Mouse (Mus musculus): ENCODE measurements around the gene Cenpb.

Gene Cenpb

GRCm38 (mm10) chr2:131163924-131164323 lies 15.9 kb downstream of the Cenpb start:
- DNase-seq (ENCODE audit: low spot score) = no peak

- no peak for DNase-seq (ENCODE audit: low spot score)
Measured at GRCm38 (mm10) chr2:131160671-131161111, 19.2 kb downstream of the Cenpb start.

DNA sequence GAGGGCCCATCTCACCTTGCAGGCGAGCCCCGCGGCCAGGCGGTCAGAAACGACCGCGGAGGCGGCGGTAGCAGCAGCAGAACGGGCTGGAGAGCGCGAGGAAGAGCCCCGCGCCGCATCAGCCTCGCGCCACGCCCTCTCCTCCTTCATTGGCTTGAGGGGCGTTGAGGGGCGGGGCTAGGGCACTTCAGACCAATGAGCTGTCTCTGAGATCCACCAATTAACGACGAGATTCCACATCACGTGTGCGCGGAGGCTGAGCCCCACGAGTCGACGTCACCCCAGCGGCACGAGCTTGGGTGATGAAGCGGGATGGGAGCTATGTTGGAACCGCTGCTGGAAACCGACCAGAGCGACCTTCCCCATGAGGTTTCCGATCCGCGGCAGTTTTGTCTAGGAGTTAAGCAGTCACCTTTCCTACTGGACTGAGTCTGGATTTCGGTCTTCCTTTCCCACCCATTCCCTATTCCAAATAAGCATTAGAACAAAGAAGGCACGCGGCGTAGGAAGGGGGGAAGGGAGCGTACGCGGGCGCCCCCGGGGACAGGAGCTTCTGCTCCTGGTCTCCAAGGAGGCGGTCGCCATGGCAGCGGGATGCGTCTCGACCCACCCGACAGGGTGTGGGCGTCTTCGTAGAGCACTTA lies 19.8 kb downstream of the Cenpb start, which contains the start of gene 1700037H04Rik:
1700037H04Rik (minus strand) TSS at position 144 of the 644 bp plus-strand sequence.
- peak; percentile 92 for DNase-seq (ENCODE audit: low spot score)

DNA sequence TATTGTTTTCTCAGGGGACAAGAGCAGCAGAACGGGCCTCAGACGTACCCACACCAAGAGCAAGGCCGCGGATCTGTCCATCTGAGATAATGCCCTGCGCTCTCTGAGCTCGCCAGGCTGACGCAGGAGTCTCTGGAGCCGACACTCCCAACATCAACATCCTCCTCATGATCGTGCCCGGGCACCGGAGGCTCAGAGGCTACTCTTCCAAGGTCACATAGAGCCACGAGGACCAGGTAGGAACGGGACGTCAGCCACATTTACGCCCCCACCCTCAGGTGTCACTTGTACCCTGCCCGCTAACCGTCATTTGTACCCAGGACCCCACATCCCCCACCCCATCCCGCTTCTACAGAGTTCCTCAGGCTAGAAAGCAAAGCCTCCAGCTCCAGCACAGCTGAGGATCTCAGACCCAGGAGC lies 20.4 kb downstream of the Cenpb start:
- DNase-seq (ENCODE audit: low spot score) = peak; percentile 66

GRCm38 (mm10) chr2:131156987-131157386 lies 22.9 kb downstream of the Cenpb start:
- DNase-seq (ENCODE audit: low spot score) = no peak

DNA sequence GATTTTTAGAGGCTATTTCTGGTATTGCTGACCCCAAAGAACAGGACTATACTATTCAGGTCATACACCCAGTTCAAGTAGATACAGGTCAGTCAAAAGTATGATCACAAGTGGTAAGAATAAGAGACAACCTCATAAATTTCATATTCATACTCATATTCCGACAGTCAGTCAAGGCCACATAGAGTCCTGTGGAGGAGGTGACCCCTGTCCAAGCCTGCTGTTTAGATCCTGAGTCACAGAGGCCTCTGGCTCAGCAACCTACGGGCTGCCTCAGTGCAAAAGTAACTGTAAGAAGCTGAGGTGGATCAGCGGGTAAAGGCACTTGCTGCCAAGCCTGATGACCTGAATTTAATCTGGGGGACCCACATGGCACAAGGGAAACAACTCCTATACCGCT lies 25.8 kb downstream of the Cenpb start:
- no peak for DNase-seq (ENCODE audit: low spot score)

- DNase-seq (ENCODE audit: low spot score) = no peak
Measured at GRCm38 (mm10) chr2:131152166-131152730, 27.6 kb downstream of the Cenpb start.

DNA sequence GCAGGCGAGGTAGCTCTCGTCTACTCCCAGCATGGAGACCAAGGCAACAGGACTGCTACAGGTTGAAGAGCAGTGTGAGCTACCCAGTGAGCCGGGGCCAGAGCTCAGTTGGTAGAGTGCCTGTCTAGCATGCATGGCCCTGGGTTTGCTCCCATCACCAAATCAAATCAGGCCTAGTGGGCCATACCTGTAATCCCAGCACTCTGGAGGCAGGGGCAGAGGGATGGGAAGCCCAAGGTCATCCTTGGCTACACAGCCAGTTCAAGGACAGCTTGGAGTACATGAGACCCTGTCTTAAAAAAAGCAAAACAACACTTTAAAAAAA lies 30.7 kb downstream of the Cenpb start:
- DNase-seq (ENCODE audit: low spot score) = no peak

DNA sequence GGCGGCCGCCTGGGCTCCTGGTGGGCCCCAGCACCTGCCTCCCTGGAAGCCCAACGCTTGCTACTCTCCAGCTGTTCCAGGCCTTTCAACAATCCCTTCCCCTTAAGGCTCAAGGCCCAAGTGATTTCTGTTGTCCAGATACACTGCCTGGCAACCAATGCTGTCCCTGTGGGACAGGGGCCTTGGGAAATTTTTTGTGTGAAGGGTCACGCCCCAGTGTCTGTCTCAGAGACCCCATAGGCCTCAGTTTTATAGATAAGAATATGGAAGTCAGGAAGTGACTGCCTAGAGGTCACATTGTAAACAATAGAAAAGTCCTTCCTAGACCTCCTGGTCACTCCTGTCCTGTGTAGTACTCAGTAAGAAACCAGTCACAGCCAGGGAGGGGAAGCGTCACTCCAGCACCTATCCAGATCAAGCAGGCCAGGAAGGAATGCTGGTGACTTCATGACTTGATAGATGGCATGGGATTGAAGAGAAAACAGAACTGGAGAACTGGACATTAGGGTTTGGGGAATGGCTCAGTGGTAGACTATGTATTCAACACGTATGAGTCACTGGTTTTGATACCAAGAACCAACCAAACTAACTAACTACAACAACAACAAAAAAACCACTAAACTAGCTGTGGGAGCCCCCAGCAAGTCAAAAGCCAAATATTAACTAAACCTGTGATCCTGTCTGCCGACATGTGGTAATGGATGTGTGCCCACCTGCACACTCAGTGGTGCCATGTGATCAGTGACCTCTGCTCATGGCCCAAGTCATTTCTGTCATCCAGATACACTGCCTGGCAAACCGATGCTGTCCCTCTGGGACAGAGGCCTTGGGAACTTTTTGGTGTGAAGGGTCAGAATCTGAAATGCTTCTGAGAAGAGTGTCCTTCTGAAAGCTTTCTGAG lies 31.3 kb downstream of the Cenpb start:
- DNase-seq (ENCODE audit: low spot score) = no peak

DNA sequence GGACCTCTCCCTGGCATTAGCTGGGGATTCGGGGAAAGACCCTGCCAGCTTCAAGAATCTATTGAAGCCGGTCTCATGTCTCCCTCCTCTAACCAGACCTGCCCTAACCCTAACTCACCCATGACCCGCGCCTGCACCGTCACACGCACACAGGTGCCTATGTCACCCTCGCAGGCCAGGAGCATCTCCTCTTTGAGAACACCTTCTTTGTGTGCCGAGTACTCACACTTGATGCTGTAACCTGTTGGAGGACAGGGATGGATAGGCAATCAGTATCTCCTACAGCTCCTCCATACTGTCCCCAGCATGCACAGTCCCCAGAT lies 32.9 kb downstream of the Cenpb start:
- DNase-seq (ENCODE audit: low spot score) = no peak

GRCm38 (mm10) chr2:131146193-131147042 lies 33.4 kb downstream of the Cenpb start:
- no peak for DNase-seq (ENCODE audit: low spot score)

GRCm38 (mm10) chr2:131145536-131145935 lies 34.3 kb downstream of the Cenpb start:
- DNase-seq (ENCODE audit: low spot score) = no peak

GRCm38 (mm10) chr2:131145121-131145520 lies 34.7 kb downstream of the Cenpb start:
- DNase-seq (ENCODE audit: low spot score) = no peak

- no peak for DNase-seq (ENCODE audit: low spot score)
Measured at GRCm38 (mm10) chr2:131143007-131143780, 36.7 kb downstream of the Cenpb start.

DNA sequence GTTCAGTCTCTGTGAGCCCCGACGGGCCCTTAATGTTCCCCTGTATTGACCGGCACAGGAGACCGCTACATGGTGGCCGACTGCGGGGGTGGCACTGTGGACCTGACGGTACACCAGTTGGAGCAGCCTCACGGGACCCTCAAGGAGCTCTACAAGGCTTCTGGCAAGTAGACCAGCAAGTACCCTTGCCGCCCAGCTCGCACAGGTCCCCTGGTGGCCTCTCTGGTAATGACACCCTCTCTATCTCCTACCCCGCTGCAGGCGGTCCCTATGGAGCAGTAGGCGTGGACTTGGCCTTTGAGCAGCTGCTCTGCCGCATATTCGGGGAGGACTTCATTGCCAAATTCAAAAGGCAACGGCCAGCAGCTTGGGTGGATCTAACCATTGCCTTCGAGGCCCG lies 37.3 kb downstream of the Cenpb start:
- peak; percentile 65 for DNase-seq (ENCODE audit: low spot score)

DNA sequence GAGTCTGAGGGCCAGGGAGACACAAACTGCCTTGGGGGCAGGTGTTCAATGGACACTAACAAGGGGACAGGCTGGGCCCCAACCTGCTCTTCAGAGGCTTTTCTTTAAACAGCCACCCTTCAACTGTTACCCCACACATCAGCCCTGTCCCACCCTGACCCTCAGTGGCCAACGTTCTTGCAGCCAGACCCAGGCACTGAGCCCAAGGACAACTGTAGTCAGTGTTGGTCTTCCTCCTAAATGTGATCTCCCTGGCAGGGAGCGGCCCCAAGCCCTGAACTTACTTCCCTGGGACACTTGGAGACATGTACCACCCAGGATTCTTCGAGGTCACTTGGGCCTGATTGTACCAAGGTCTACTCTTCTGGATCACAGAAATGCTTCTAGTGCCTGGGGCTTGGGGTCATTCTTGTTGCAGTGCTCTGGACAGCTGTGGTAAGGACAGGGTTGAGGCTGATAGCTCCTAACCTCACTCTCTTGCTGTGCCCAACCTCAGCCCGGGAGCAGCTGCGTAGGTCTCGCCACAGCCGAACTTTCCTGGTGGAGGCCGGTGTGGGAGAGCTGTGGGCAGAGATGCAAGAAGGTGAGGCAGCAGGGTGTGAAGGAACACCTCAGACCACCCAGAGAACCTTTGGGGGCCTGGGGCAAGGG lies 38.4 kb downstream of the Cenpb start:
- DNase-seq (ENCODE audit: low spot score) = no peak

DNA sequence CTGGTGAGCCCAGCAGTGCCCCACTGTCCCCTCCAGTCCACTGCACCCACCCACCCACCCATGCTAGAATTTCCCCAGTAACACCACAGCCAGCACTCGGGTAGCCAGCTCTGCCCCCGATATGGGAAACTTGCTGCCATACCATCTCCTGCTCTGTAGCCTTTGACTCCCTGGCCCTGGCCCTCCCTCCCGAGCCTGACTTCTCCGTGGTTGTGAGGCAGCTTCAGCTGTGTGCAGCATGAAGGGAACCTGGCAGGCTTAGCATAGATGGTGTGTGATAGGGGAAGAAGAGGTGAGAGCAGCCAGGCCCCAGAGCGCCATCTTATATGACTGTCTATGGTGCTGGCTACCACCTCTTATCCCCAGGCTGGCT lies 39.3 kb downstream of the Cenpb start:
- DNase-seq (ENCODE audit: low spot score) = no peak

- no peak for DNase-seq (ENCODE audit: low spot score)
Measured at GRCm38 (mm10) chr2:131139886-131140532, 39.9 kb downstream of the Cenpb start.

DNA sequence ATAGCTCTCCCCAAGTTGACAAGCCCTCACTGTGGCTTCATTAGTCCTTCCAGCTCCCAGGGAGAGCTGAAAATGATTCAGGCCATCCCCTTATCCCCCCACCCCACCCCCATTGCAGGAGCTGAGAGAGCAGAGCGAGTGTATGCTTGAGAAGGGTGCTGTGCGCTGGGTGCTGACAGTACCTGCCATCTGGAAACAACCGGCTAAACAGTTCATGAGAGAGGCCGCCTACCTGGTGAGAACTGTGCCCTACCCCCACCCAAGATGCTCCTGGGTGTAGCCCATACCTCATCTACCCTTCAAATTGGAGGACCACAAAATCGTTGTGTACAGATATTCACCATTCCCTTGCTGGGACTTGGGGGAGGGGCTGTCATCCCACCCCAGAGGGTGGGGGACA lies 40.6 kb downstream of the Cenpb start:
- DNase-seq (ENCODE audit: low spot score) = no peak

GRCm38 (mm10) chr2:131138760-131139159 lies 41.1 kb downstream of the Cenpb start:
- no peak for DNase-seq (ENCODE audit: low spot score)

DNA sequence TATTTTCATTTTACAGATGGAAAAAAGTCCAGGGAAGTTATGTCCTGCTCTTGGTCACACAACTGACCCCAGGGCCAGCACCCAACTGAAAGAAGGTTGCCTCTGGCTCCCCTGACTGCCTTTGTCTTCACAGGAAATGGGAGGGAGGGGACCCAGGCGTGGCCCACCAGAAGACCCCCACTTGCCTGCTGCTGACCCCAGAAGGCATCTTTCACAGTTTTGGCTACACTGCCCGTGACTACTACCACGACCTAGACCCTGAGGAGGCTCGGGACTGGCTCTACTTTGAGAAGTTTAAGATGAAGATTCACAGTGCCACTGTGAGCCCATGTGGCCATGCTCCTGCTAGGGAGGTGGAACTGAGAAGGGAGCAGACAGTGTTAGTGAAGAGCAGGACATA lies 41.6 kb downstream of the Cenpb start:
- no peak for DNase-seq (ENCODE audit: low spot score)

Data from spleen, adult 12 weeks (tissue).